Mouse (Mus musculus) stomach, postnatal 0 days (tissue): ENCODE measurements around the gene Bet1l. TPM values are rescaled to one million over a fixed set of nuclear protein-coding genes. Genes with fewer than 3 reads are reported as not detected.

Source experiments
- ATAC-seq: fragments of 200-750 bp; cut with Nextera tagmentation; 2 replicates; pipeline ENCODE4 v1.8.0; 2017; ENCODE audit not compliant: low FRiP score, low TSS enrichment
- DNase-seq: peaks from one replicate; pipeline ENCODE4 v3.0.0-alpha.2; 2016; ENCODE audit warnings: low spot score
- H3K27ac ChIP-seq: fragments of 300-500 bp; sonication (generic); replicated peaks from 2 replicates; pipeline ENCODE4 v1.5.1; 2014; ENCODE audit warnings: mild to moderate bottlenecking, control low read depth
- H3K27me3 ChIP-seq: fragments of 300-500 bp; sonication (generic); 2 replicates; pipeline ENCODE4 v1.6.1; 2014; ENCODE audit warnings: low read length; ENCODE audit not compliant: control insufficient read depth, insufficient read depth
- H3K36me3 ChIP-seq: fragments of 300-500 bp; sonication (generic); 2 replicates; pipeline ENCODE4 v1.6.1; 2014; ENCODE audit warnings: low read length, mixed read lengths; ENCODE audit not compliant: control insufficient read depth, insufficient read depth
- H3K4me1 ChIP-seq: fragments of 300-500 bp; sonication (generic); replicated peaks from 2 replicates; pipeline ENCODE4 v1.6.1; 2014; ENCODE audit warnings: antibody characterized with exemption; ENCODE audit not compliant: control insufficient read depth, insufficient read depth
- H3K4me2 ChIP-seq: fragments of 300-500 bp; sonication (generic); replicated peaks from 2 replicates; pipeline ENCODE4 v1.6.1; 2014; ENCODE audit warnings: low read depth, mild to moderate bottlenecking, control low read depth, moderate library complexity
- H3K4me3 ChIP-seq: fragments of 300-500 bp; sonication (generic); 2 replicates; pipeline ENCODE4 v1.5.1; 2014; ENCODE audit warnings: low read depth, low read length, control low read depth
- H3K9ac ChIP-seq: fragments of 300-500 bp; sonication (generic); 2 replicates; pipeline ENCODE4 v1.6.1; 2014; ENCODE audit warnings: mild to moderate bottlenecking, low read length, control low read depth, mixed read lengths
- H3K9me3 ChIP-seq: fragments of 300-500 bp; sonication (generic); 2 replicates; pipeline ENCODE4 v1.6.1; 2016; ENCODE audit warnings: low read length; ENCODE audit not compliant: control insufficient read depth
- CTCF ChIP-seq: IDR thresholded peaks from 2 replicates; pipeline ENCODE4 v1.5.1; 2016; ENCODE audit warnings: antibody characterized with exemption, low read depth, mild to moderate bottlenecking, moderate library complexity
- EP300 ChIP-seq: optimal IDR thresholded peaks from 2 replicates; pipeline ENCODE3; 2016; ENCODE audit warnings: antibody characterized with exemption
- WGBS: fragments of 180-500 bp; shearing (Covaris S2); extraction: QIAGEN DNeasy Blood & Tissue Kit; methylation state at CpG from one replicate; pipeline ENCODE4 v1.1.7; 2014; 5-methylcytosine and 5-hydroxymethylcytosine counted together
- polyA plus RNA-seq: library from polyadenylated mRNA; unstranded; fragments of >200 nt; fragmentation: Nextera tagmentation; extraction: Ambion mirVana; gene quantifications from 2 replicates; pipeline ENCODE4 v1.2.1, GENCODE M21; 2015

Gene Bet1l
- polyA plus RNA-seq, 1 experiment from 2014 or later, result 49.0 TPM

GRCm38 (mm10) chr7:140834968-140835757 lies 22.2 kb downstream of the Bet1l start, which contains the start of gene Urah:
Gene Urah, plus strand, starts transcription at chr7:140835018.
- peak within 1 kb of the TSS; percentile 12; the same call in 1 of the 2 replicates for H3K4me3 ChIP-seq
- DNase-seq (peak; percentile 65), ATAC-seq (peak; percentile 87)
- H3K9me3 ChIP-seq, result no peaks in the 10 kb centered on the region
- peak within 1 kb of the TSS; percentile 30; the same call in 1 of the 2 replicates for H3K27ac ChIP-seq
- WGBS, result 27% methylated on average over 20 of the region's 20 CpGs
- no peaks in the 10 kb centered on the region for H3K36me3 ChIP-seq
- H3K4me2 ChIP-seq, result peak within 1 kb of the TSS; percentile 42
- 0 out of 2 replicates have a peak within 1 kb of the TSS, but pooled peaks have one; percentile 31 for H3K9ac ChIP-seq
- no peaks in the 10 kb centered on the region for H3K27me3 ChIP-seq
- H3K4me1 ChIP-seq, result no peaks in the 10 kb centered on the region
- TF ChIP-seq EP300 (no peak), CTCF (no peak)

- no peak overlapping the region for H3K27ac ChIP-seq
- H3K27me3 ChIP-seq, result no peaks in the 10 kb centered on the region
- ATAC-seq (no peak), DNase-seq (no peak)
- H3K4me3 ChIP-seq, result no peak overlapping the region
- TF ChIP-seq CTCF (no peak), EP300 (no peak)
- no peaks in the 10 kb centered on the region for H3K4me1 ChIP-seq
- no peak overlapping the region for H3K4me2 ChIP-seq
- no peaks in the 10 kb centered on the region for H3K9me3 ChIP-seq
- H3K9ac ChIP-seq, result no peak overlapping the region
- H3K36me3 ChIP-seq, result no peaks in the 10 kb centered on the region
- 81% methylated on average over 4 of the region's 4 CpGs for WGBS
Measured at GRCm38 (mm10) chr7:140833341-140833740, 24.0 kb downstream of the Bet1l start.

- DNase-seq (no peak), ATAC-seq (no peak)
- Histone ChIP-seq H3K9me3 (no peaks in the 10 kb centered on the region), H3K27ac (no peak overlapping the region), H3K4me3 (no peak overlapping the region), H3K4me1 (no peaks in the 10 kb centered on the region), H3K27me3 (no peaks in the 10 kb centered on the region), H3K4me2 (no peak overlapping the region), H3K9ac (no peak overlapping the region), H3K36me3 (no peaks in the 10 kb centered on the region)
- no peak for TF ChIP-seq CTCF
- TF ChIP-seq EP300, result no peak
- 45% methylated on average over 6 of the region's 6 CpGs for WGBS
Measured at GRCm38 (mm10) chr7:140831447-140831846, 25.9 kb downstream of the Bet1l start.

GRCm38 (mm10) chr7:140828171-140828881 lies 29.1 kb downstream of the Bet1l start:
- H3K27ac ChIP-seq, result no peak overlapping the region
- no peak overlapping the region for H3K9ac ChIP-seq
- WGBS, result 21% methylated on average over 8 of the region's 8 CpGs
- TF ChIP-seq EP300 (no peak), CTCF (peak; percentile 76)
- no peak overlapping the region for H3K4me2 ChIP-seq
- ATAC-seq, result peak; percentile 67
- no peaks in the 10 kb centered on the region for H3K36me3 ChIP-seq
- no peak overlapping the region for H3K4me3 ChIP-seq
- no peak for DNase-seq
- no peaks in the 10 kb centered on the region for H3K9me3 ChIP-seq
- H3K4me1 ChIP-seq, result no peaks in the 10 kb centered on the region
- no peaks in the 10 kb centered on the region for H3K27me3 ChIP-seq

- WGBS, result 88% methylated on average over 4 of the region's 4 CpGs
- H3K4me1 ChIP-seq, result no peaks in the 10 kb centered on the region
- H3K36me3 ChIP-seq, result no peaks in the 10 kb centered on the region
- H3K27ac ChIP-seq, result no peak overlapping the region
- H3K4me2 ChIP-seq, result no peak overlapping the region
- DNase-seq (no peak), ATAC-seq (no peak)
- H3K9me3 ChIP-seq, result no peaks in the 10 kb centered on the region
- TF ChIP-seq CTCF (no peak), EP300 (no peak)
- H3K27me3 ChIP-seq, result no peaks in the 10 kb centered on the region
- H3K4me3 ChIP-seq, result no peak overlapping the region
- H3K9ac ChIP-seq, result no peak overlapping the region
Measured at GRCm38 (mm10) chr7:140822731-140823130, 34.6 kb downstream of the Bet1l start.
